Mouse (Mus musculus) MEL-GATA-1-ER (cell line): ENCODE measurements around the gene E2f3.

Experiments used
- DNase-seq: peaks from one replicate; pipeline ENCODE4 v3.0.0-alpha.2; 2012; ENCODE audit warnings: low read depth; ENCODE audit errors: extremely low read depth

Gene E2f3

DNA sequence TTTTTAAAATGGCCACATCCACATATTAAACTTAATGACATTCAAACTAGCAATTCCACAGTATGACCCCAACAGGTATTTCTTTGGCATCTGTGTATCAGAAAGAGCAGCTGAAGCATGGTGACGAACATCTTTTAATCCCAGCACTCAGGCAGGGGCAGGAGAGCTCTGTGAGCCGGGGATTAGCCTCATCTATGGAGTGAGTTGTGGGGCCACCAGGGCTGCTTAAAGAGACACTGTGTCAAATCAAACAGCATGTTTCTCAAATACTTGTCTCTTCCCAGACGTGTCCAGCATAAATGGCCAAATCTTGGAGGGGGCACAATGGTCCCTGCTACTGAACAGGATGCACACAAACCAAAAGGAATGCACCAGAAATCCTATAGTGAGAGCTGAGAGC lies 59.7 kb downstream of the E2f3 start:
- no peak for DNase-seq

GRCm38 (mm10) chr13:29919841-29920240 lies 66.0 kb downstream of the E2f3 start:
- DNase-seq, result no peak

DNA sequence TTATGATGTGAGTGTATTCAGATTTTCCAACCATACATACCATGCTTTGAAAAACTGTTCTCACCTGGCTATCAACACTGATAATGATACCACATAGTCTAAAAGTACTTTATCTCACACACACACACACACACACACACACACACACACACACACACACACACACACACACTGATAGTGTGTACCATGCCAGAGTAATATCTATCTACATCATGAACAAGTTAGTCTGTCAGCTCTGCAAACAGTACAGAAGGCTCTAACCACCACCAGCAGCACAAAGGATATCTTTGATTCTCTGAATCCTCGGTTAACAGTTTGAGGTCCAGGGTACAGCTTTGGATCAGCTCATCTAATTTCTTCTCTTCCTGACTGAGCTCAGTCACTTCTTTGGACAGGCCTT lies 69.3 kb downstream of the E2f3 start:
- no peak for DNase-seq

DNA sequence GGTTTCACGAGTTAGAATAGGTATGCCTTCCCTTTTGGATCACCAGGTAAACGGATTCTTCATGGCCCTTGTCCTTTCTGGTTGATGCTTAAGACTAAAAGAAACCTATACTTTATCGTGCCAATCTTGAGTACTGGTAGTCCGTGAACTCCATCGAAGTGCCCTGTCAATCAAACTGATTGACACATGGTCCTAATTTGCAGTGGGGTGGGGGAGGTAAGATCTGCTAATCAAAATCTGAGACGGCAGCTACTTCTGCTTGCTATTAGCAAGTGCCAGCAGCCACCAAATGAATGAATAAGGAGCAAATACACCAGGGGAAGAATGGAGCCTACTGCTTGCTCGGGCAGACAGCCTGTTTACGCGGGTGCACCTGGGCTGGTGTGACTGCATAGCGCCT lies 72.3 kb downstream of the E2f3 start:
- no peak for DNase-seq

GRCm38 (mm10) chr13:29913061-29913460 lies 72.8 kb downstream of the E2f3 start:
- no peak for DNase-seq

DNA sequence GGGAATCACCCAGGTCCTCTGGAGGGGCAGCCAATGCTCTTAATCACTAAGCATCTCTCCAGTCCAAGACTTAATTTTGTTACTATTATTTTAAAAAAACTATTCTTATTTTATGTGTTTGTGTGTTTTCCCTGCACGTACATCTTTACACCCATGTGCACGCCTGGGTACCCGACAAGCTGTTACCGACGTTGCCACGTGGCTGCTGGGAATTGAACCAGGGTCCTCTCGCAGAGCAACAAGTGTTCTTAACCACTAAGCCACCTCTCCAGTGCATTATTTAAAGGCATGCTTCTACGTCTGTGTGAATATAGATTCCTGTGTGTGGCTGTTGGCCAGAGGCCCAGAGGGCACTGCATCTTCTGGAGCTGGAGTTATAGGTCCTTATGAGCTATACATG lies 73.6 kb downstream of the E2f3 start:
- no peak for DNase-seq

DNA sequence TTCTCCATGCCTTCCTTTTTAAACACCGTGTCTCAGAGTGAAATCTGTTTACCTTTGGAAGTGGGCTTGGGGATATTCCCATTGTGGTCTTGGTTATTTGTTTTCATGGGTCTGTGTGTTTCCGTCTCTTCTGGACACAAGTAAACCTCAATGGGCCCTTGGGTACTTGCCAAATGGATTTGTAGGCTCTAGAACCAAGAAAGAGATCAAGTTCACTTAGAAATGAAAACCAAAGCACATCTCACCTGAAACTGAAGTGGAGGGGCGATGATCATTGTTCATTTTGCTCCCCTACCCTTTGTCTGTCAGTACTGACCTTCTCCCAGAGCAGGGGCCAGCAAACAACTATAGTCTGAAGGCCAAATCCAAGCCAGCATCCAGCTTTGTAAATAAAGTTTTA lies 74.7 kb downstream of the E2f3 start:
- no peak for DNase-seq

DNA sequence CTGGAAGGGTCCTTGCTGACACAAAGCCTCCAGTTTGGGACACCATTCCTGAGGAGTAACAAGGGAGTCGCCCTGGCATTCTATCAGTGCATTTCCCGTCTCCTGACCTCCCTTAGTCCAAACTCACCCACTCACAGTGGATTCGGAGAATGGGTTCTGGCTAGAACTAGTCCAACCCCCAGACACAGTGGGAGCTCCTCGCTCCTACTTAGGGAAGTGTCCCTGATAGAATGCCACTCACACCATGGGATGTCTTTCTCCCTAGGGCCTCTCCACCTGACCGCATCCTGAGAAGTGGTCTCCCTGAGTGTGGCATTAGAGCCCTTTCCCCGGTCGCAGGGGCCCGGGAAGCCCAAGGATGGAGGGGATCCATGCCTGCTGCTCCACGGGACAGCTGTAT lies 77.4 kb downstream of the E2f3 start:
- DNase-seq, result no peak

GRCm38 (mm10) chr13:29907995-29908394 lies 77.9 kb downstream of the E2f3 start:
- DNase-seq, result no peak

- DNase-seq, result no peak
Measured at GRCm38 (mm10) chr13:29906734-29907133, 79.1 kb downstream of the E2f3 start.

- peak; percentile 5 for DNase-seq
Measured at GRCm38 (mm10) chr13:29903341-29903740, 82.5 kb downstream of the E2f3 start.

GRCm38 (mm10) chr13:29902676-29903075 lies 83.2 kb downstream of the E2f3 start:
- DNase-seq, result no peak

DNA sequence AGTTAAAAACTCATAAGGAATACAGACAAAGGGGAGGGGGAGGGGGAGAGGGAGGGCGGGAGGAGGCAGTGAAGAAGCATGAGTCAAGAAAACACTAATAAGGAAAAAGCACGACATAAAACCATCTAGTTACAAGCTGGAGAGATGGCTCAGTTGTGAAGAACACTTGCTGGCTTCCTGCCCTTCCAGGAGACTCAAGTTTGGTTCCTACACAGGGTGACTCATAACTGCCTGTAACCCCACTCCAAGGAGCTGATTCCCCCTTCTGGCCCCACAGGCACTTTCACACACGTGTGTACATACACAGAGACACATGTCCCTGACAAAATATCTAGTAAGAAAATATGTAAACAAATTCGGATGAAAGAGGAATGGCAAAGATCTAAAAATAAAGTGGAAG lies 84.2 kb downstream of the E2f3 start:
- no peak for DNase-seq

DNA sequence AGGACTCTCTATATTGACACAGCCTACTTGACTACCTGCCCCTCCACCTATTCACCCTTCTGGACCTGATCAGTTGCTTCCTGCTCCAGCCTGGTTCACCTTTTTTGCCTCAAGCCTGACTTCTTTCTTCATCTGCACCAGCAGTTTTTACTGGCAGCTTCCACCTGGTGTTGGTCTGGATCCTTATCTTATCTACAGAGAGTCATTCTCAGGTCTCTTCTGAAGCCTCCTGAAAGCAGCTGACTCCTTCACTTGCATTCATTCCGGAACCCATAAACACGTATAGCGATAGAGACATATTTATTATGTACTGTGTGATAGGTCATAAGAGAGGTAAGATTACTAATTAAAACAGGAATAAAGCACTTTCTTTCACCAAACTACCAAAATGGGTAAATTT lies 119.1 kb downstream of the E2f3 start:
- DNase-seq, result no peak

GRCm38 (mm10) chr13:29864331-29864730 lies 121.5 kb downstream of the E2f3 start:
- no peak for DNase-seq

DNA sequence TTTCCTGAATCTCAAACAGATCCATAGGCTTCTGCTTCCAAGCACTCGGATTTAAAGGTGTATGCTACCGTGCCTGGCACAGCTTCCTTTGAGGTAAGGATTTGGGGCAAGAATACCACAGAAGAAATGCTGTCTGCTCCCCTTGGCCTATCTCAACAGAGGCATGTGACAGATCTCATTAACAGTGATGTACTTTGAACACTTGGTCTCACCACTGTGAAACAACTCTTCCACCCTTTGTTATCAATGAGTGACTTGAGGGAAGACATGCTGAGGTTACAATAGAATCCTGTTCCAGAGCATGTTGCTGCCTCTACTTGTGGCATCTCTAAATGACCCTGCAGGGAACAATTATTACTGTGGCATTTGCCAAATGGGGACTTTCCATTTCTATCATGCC lies 125.8 kb downstream of the E2f3 start:
- DNase-seq, result no peak

- peak; percentile 76 for DNase-seq
Measured at GRCm38 (mm10) chr13:29857436-29857835, 128.4 kb downstream of the E2f3 start.
